Mouse (Mus musculus) bone marrow macrophage, adult 2 months (primary cell): ENCODE results near the gene Slc39a11.

Experiments used
- CTCF ChIP-seq: IDR thresholded peaks from 2 replicates; pipeline ENCODE4 v1.5.1; 2012; ENCODE audit warnings: low read depth, mild to moderate bottlenecking, low read length, moderate library complexity
- POLR2A ChIP-seq: IDR thresholded peaks from 2 replicates; pipeline ENCODE4 v1.6.1; 2012; ENCODE audit warnings: mild to moderate bottlenecking, low read depth, low read length, borderline replicate concordance

GRCm38 (mm10) chr11:113651907-113652273 lies 2.0 kb upstream of the Slc39a11 start:
- no peak for TF ChIP-seq CTCF
- no peak for TF ChIP-seq POLR2A
